In genomic region chr19:3440667-3441066, GRCm38 (mm10) we compare ENCODE assay signal across 19 mouse cellular contexts. TPM values are rescaled to one million over a fixed set of nuclear protein-coding genes. Genes with fewer than 3 reads are reported as not detected.
A peak's percentile ranks its signal among the peaks of the same experiment; 100 is the strongest.
DNase-seq lines count a peak whose midpoint lies in the region; ATAC-seq and TF ChIP-seq lines count a peak whose summit lies in the region.
"Had no signal": no experiment of that assay in that cellular context is flagged by ENCODE, and none has a peak within 500 bp of the region (broad histone marks: within the 10 kb centered on the region; RNA-seq: fewer than 3 reads in every experiment).

No protein-coding gene starts in this region.

- H3K36me3 ChIP-seq in heart, embryonic 16.5 days (ENCODE audit: control insufficient read depth, insufficient read depth) = no peaks in the 10 kb centered on the region
- no peaks in the 10 kb centered on the region for H3K36me3 ChIP-seq in thymus, adult 2 months (ENCODE audit: control insufficient read depth, insufficient read depth, low read length)
- H3K36me3 ChIP-seq in forebrain, embryonic 13.5 days (ENCODE audit: poor library complexity, severe bottlenecking) = no peaks in the 10 kb centered on the region
- no peaks in the 10 kb centered on the region for H3K36me3 ChIP-seq in neural tube, embryonic 15.5 days
- H3K36me3 ChIP-seq: limb, embryonic 15.5 days had no signal

- peaks cover 2% of the 10 kb centered on the region for H3K27me3 ChIP-seq in heart, embryonic 16.5 days (ENCODE audit: control insufficient read depth, insufficient read depth, low read length)
- H3K27me3 ChIP-seq in thymus, adult 2 months (ENCODE audit: control insufficient read depth, insufficient read depth, low read length) = no peaks in the 10 kb centered on the region
- peaks cover 18% of the 10 kb centered on the region; the same call in 1 of the 2 replicates for H3K27me3 ChIP-seq in forebrain, embryonic 13.5 days
- peaks cover 2% of the 10 kb centered on the region; the same call in 1 of the 2 replicates for H3K27me3 ChIP-seq in neural tube, embryonic 15.5 days (replicated peaks)

- no peaks in the 10 kb centered on the region for H3K4me1 ChIP-seq in heart, embryonic 16.5 days (ENCODE audit: control insufficient read depth, insufficient read depth, low read length)
- peaks cover 28% of the 10 kb centered on the region for H3K4me1 ChIP-seq in thymus, adult 2 months (replicated peaks; ENCODE audit: control insufficient read depth, insufficient read depth, low read length)
- peaks cover 14% of the 10 kb centered on the region for H3K4me1 ChIP-seq in forebrain, embryonic 13.5 days
- H3K4me1 ChIP-seq in neural tube, embryonic 15.5 days = peaks cover 13% of the 10 kb centered on the region
- H3K4me1 ChIP-seq: limb, embryonic 15.5 days had no signal

- 0 out of 2 replicates have a peak overlapping the region, but pooled peaks have one; percentile 4 for H3K4me2 ChIP-seq in heart, embryonic 16.5 days (ENCODE audit: low read depth, low read length)
- peak overlapping the region; percentile 48 for H3K4me2 ChIP-seq in forebrain, embryonic 13.5 days
- peak overlapping the region; percentile 33 for H3K4me2 ChIP-seq in neural tube, embryonic 15.5 days
- H3K4me2 ChIP-seq: limb, embryonic 15.5 days; lung, embryonic 14.5 days had no signal

- 66% methylated on average over 5 of the region's 5 CpGs for WGBS in heart, embryonic 16.5 days
- WGBS in thymus, adult 2 months = 5% methylated on average over 5 of the region's 5 CpGs
- 13% methylated on average over 5 of the region's 5 CpGs for WGBS in forebrain, embryonic 13.5 days
- WGBS in neural tube, embryonic 15.5 days = 15% methylated on average over 5 of the region's 5 CpGs

- no peak for DNase-seq in heart, postnatal 25 days (ENCODE audit: low spot score)
- DNase-seq in thymus, adult 2 months = no peak
- no peak for DNase-seq in thymus, postnatal 36 days
- no peak for DNase-seq in lung, postnatal 25 days (ENCODE audit: low spot score)
- no peak for DNase-seq in liver
- DNase-seq: adrenal gland, postnatal 14 days; cerebellum, adult 2 months; heart, adult 18-20 months; heart, postnatal 14 days; kidney, postnatal 14 days; layer of hippocampus, adult 9-11 months; lung, embryonic 14.5 days; spleen, adult 18-20 months had no signal

- TF ChIP-seq POLR2A in thymus, adult 2 months (IDR thresholded peaks at IDR 0.05; ENCODE audit: control insufficient read depth, extremely low read depth, insufficient read depth, low read length, poor library complexity) = no peak

- no peak for ATAC-seq in heart, embryonic 16.5 days (replicated peaks; ENCODE audit: extremely low read depth, insufficient read depth, low FRiP score)
- ATAC-seq in forebrain, embryonic 13.5 days = peak; percentile 63
- no peak for ATAC-seq in neural tube, embryonic 15.5 days (ENCODE audit: low FRiP score)
- ATAC-seq: intestine, postnatal 0 days had no signal

- intact Hi-C loops in heart, postnatal 25 days (cut with DNase I) = no loop called here

- H3K27ac ChIP-seq in heart, embryonic 16.5 days (ENCODE audit: low read length) = peak overlapping the region; percentile 41; the same call in 1 of the 2 replicates
- H3K27ac ChIP-seq in thymus, adult 2 months (ENCODE audit: control insufficient read depth, insufficient read depth, low read length) = peak overlapping the region; percentile 37; the same call in 1 of the 2 replicates
- no peak overlapping the region for H3K27ac ChIP-seq in forebrain, embryonic 13.5 days
- H3K27ac ChIP-seq in neural tube, embryonic 15.5 days (replicated peaks) = peak overlapping the region; percentile 48
- H3K27ac ChIP-seq: limb, embryonic 15.5 days had no signal

- peak overlapping the region; percentile 15 for H3K4me3 ChIP-seq in heart, embryonic 16.5 days (ENCODE audit: low read length)
- no peak overlapping the region for H3K4me3 ChIP-seq in thymus, adult 2 months (ENCODE audit: control insufficient read depth, insufficient read depth, low read length)
- H3K4me3 ChIP-seq in forebrain, embryonic 13.5 days = 0 out of 2 replicates have a peak overlapping the region, but pooled peaks have one; percentile 7
- no peak overlapping the region for H3K4me3 ChIP-seq in neural tube, embryonic 15.5 days (replicated peaks)
- H3K4me3 ChIP-seq: limb, embryonic 15.5 days had no signal

- no peak for TF ChIP-seq CTCF in thymus, adult 2 months (IDR thresholded peaks at IDR 0.05; ENCODE audit: borderline replicate concordance, control insufficient read depth, extremely low read depth, insufficient read depth, low read length, poor library complexity)

- no peak overlapping the region for H3K9ac ChIP-seq in heart, embryonic 16.5 days (ENCODE audit: low read length)
- H3K9ac ChIP-seq in forebrain, embryonic 13.5 days = 0 out of 2 replicates have a peak overlapping the region, but pooled peaks have one; percentile 21
- H3K9ac ChIP-seq in neural tube, embryonic 15.5 days (replicated peaks) = no peak overlapping the region
- H3K9ac ChIP-seq: limb, embryonic 15.5 days; lung, embryonic 14.5 days had no signal

- H3K9me3 ChIP-seq in heart, embryonic 16.5 days (replicated peaks; ENCODE audit: control insufficient read depth, low read length) = no peaks in the 10 kb centered on the region
- no peaks in the 10 kb centered on the region for H3K9me3 ChIP-seq in forebrain, embryonic 13.5 days (replicated peaks)
- H3K9me3 ChIP-seq in neural tube, embryonic 15.5 days (replicated peaks) = no peaks in the 10 kb centered on the region
- H3K9me3 ChIP-seq: limb, embryonic 15.5 days had no signal

RNA-seq across cellular contexts. Expression of gene Gal, which starts 26.3 kb away (rescaled TPM):
- polyA plus RNA-seq in heart, embryonic 16.5 days (2015; fragmentation: Nextera tagmentation; extraction: Ambion mirVana) = 5.9 and 8.9 TPM in 2 replicates
- total RNA-seq in heart, postnatal 25 days (2021) = not detected
- 3.4 and 3.5 TPM in 2 replicates for polyA plus RNA-seq in thymus, adult 2 months (2012; rRNA removed)
- 2.4 and 2.8 TPM in 2 replicates for polyA plus RNA-seq in forebrain, embryonic 13.5 days (2015; fragmentation: Nextera tagmentation; extraction: Ambion mirVana)
- 39.2 and 47.3 TPM in 2 replicates for polyA plus RNA-seq in neural tube, embryonic 15.5 days (2015; fragmentation: Nextera tagmentation; extraction: Ambion mirVana)
- total RNA-seq: CH12.LX; heart, adult 18-20 months; heart, postnatal 14 days had no signal

RNA-seq across cellular contexts. Expression of gene Tesmin, which starts 52.0 kb away (rescaled TPM):
- 1.0 and 1.5 TPM in 2 replicates for polyA plus RNA-seq in heart, embryonic 16.5 days (2015; fragmentation: Nextera tagmentation; extraction: Ambion mirVana)
- 1 to 10 TPM; 3.9 to 4.2 TPM for total RNA-seq in heart, postnatal 25 days (2021)
- 0.62 and 0.85 TPM in 2 replicates for polyA plus RNA-seq in thymus, adult 2 months (2012; rRNA removed)
- polyA plus RNA-seq in forebrain, embryonic 13.5 days (2015; fragmentation: Nextera tagmentation; extraction: Ambion mirVana) = 0.21 and 0.30 TPM in 2 replicates
- polyA plus RNA-seq in neural tube, embryonic 15.5 days (2015; fragmentation: Nextera tagmentation; extraction: Ambion mirVana) = 0.33 and 0.38 TPM in 2 replicates

Comparison
In these comparisons a context has a peak if more than half of its experiments do, and no peak if none do; other contexts are left out.
1. H3K4me3 ChIP-seq: peak in heart, embryonic 16.5 days (single experiment) and forebrain, embryonic 13.5 days (single experiment); none in thymus, adult 2 months (single experiment) and neural tube, embryonic 15.5 days (single experiment).
2. Peak in every context shown above with its lines, with median percentiles within 50 percentile points of each other: H3K4me2 ChIP-seq.